Mouse (Mus musculus) liver, embryonic 16.5 days (tissue): ENCODE data around the gene Vdr. TPM values are rescaled to one million over a fixed set of nuclear protein-coding genes. Genes with fewer than 3 reads are reported as not detected.

Experiments
- ATAC-seq: fragments of 200-750 bp; cut with Nextera tagmentation; 2 replicates; pipeline ENCODE4 v1.8.0; 2017; ENCODE audit warnings: low read depth, mild to moderate bottlenecking, moderate number of reproducible peaks, moderate library complexity
- H3K27ac ChIP-seq: fragments of 300-500 bp; sonication (generic); 2 replicates; pipeline ENCODE4 v1.5.1; 2014; ENCODE audit warnings: mild to moderate bottlenecking, low read length
- H3K27me3 ChIP-seq: fragments of 300-500 bp; sonication (generic); 2 replicates; pipeline ENCODE4 v1.6.1; 2014; ENCODE audit warnings: low read depth, low read length, mixed read lengths; ENCODE audit not compliant: control insufficient read depth, insufficient read depth
- H3K36me3 ChIP-seq: fragments of 300-500 bp; sonication (generic); 2 replicates; pipeline ENCODE4 v1.6.1; 2014; ENCODE audit warnings: mild to moderate bottlenecking; ENCODE audit not compliant: control insufficient read depth, insufficient read depth
- H3K4me1 ChIP-seq: fragments of 300-500 bp; sonication (generic); 2 replicates; pipeline ENCODE4 v1.6.1; 2014; ENCODE audit warnings: low read depth, low read length, mixed read lengths; ENCODE audit not compliant: control insufficient read depth
- H3K4me2 ChIP-seq: fragments of 300-500 bp; sonication (generic); 2 replicates; pipeline ENCODE4 v1.6.1; 2014; ENCODE audit warnings: low read depth, low read length, mixed read lengths
- H3K4me3 ChIP-seq: fragments of 300-500 bp; sonication (generic); 2 replicates; pipeline ENCODE4 v1.5.1; 2014; ENCODE audit warnings: low read depth, mild to moderate bottlenecking, low read length
- H3K9ac ChIP-seq: fragments of 300-500 bp; sonication (generic); 2 replicates; pipeline ENCODE4 v1.6.1; 2014; ENCODE audit warnings: low read depth, low read length
- H3K9me3 ChIP-seq: fragments of 300-500 bp; sonication (generic); replicated peaks from 2 replicates; pipeline ENCODE4 v1.6.1; 2016; ENCODE audit warnings: low read length; ENCODE audit not compliant: control insufficient read depth
- WGBS: fragments of 180-500 bp; shearing (Covaris S2); extraction: QIAGEN DNeasy Blood & Tissue Kit; methylation state at CpG from one replicate; pipeline ENCODE4 v1.1.7; 2014; ENCODE audit not compliant: insufficient replicate concordance; 5-methylcytosine and 5-hydroxymethylcytosine counted together
- polyA plus RNA-seq: library from polyadenylated mRNA; unstranded; fragments of >200 nt; fragmentation: Nextera tagmentation; extraction: Ambion mirVana; gene quantifications from 2 replicates; pipeline ENCODE4 v1.2.1, GENCODE M21; 2015

The Vdr gene
- polyA plus RNA-seq, 1 experiment from 2014 or later, result 0.13 TPM

- 56% methylated on average over 17 of the region's 17 CpGs for WGBS
- Histone ChIP-seq H3K27me3 (peaks cover 12% of the 10 kb centered on the region), H3K27ac (no peak overlapping the region), H3K4me1 (peaks cover 25% of the 10 kb centered on the region), H3K9me3 (no peaks in the 10 kb centered on the region), H3K4me3 (no peak overlapping the region), H3K9ac (no peak overlapping the region), H3K4me2 (no peak overlapping the region), H3K36me3 (no peaks in the 10 kb centered on the region)
- no peak for ATAC-seq
These were observed 74.1 kb downstream of the Vdr start for GRCm38 (mm10) chr15:97836153-97836893.

- Histone ChIP-seq H3K9me3 (no peaks in the 10 kb centered on the region), H3K4me1 (peaks cover 35% of the 10 kb centered on the region), H3K36me3 (no peaks in the 10 kb centered on the region), H3K4me3 (no peak overlapping the region), H3K27me3 (peaks cover 24% of the 10 kb centered on the region), H3K9ac (no peak overlapping the region), H3K4me2 (no peak overlapping the region), H3K27ac (no peak overlapping the region)
- no peak for ATAC-seq
- WGBS, result 33% methylated on average over 9 of the region's 9 CpGs
These were observed 77.5 kb downstream of the Vdr start for GRCm38 (mm10) chr15:97832764-97833479.

GRCm38 (mm10) chr15:97831987-97832640, 78.3 kb downstream of the Vdr start:
- no peak for ATAC-seq
- Histone ChIP-seq H3K4me1 (peaks cover 34% of the 10 kb centered on the region), H3K9ac (peak overlapping the region; percentile 71; the same call in 1 of the 2 replicates)

GRCm38 (mm10) chr15:97831242-97831986, 79.0 kb downstream of the Vdr start:
- WGBS, result under 1% methylated on average over 62 of the region's 84 CpGs
- Histone ChIP-seq H3K4me1 (peaks cover 40% of the 10 kb centered on the region), H3K27ac (peak overlapping the region; percentile 74)

More at GRCm38 (mm10) chr15:97831987-97832640, 78.3 kb downstream of the Vdr start:
- H3K27me3 ChIP-seq, result peaks cover 24% of the 10 kb centered on the region
- no peaks in the 10 kb centered on the region for H3K9me3 ChIP-seq
- H3K27ac ChIP-seq, result no peak overlapping the region
- H3K4me3 ChIP-seq, result peak overlapping the region; percentile 72
- H3K36me3 ChIP-seq, result no peaks in the 10 kb centered on the region
- 23% methylated on average over 10 of the region's 10 CpGs for WGBS
- peak overlapping the region; percentile 90 for H3K4me2 ChIP-seq

GRCm38 (mm10) chr15:97830788-97831241, 79.6 kb downstream of the Vdr start:
- H3K36me3 ChIP-seq, result no peaks in the 10 kb centered on the region
- peaks cover 46% of the 10 kb centered on the region for H3K4me1 ChIP-seq
- H3K9me3 ChIP-seq, result no peaks in the 10 kb centered on the region
- H3K27ac ChIP-seq, result peak overlapping the region; percentile 74
- 0% methylated on average over 39 of the region's 39 CpGs for WGBS
- ATAC-seq, result peak; percentile 28
- peak overlapping the region; percentile 71 for H3K9ac ChIP-seq
- peak overlapping the region; percentile 90 for H3K4me2 ChIP-seq
- H3K27me3 ChIP-seq, result peaks cover 24% of the 10 kb centered on the region
- peak overlapping the region; percentile 72 for H3K4me3 ChIP-seq

More at GRCm38 (mm10) chr15:97831242-97831986, 79.0 kb downstream of the Vdr start:
- Histone ChIP-seq H3K4me2 (peak overlapping the region; percentile 90), H3K27me3 (peaks cover 24% of the 10 kb centered on the region), H3K9ac (peak overlapping the region; percentile 71), H3K9me3 (no peaks in the 10 kb centered on the region), H3K36me3 (no peaks in the 10 kb centered on the region), H3K4me3 (peak overlapping the region; percentile 72)
- ATAC-seq, result peak; percentile 79

DNA sequence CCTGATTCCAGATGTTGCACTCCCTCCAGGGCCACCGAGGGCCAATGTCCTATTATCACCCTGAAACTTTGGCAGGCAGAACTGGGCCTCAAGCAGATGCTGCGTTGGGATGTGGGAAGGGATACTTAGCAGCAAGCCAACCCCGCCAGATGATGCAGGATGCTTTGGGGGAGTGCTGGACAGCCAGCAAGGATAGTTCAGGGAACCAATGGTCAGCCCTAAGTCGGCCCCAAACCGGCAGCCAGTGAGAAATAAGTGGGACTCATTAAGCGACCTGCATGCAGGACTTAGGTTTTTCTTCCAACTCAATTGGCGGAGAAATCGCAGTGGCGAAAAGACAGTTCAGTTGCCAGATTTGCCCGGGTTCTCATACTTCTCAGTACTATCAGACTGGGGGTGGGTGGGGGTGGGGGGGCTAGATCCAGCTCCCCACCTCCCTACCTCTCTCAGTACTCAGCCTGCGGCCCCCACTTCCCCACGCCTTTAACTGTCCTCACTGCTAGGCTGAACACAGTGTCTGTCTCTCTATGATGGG, 80.1 kb downstream of the Vdr start:
- peak overlapping the region; percentile 71 for H3K9ac ChIP-seq
- peak overlapping the region; percentile 72 for H3K4me3 ChIP-seq
- peak overlapping the region; percentile 74 for H3K27ac ChIP-seq
- H3K27me3 ChIP-seq, result peaks cover 24% of the 10 kb centered on the region
- H3K4me1 ChIP-seq, result peaks cover 50% of the 10 kb centered on the region
- ATAC-seq, result no peak
- WGBS, result 11% methylated on average over 12 of the region's 12 CpGs
- H3K4me2 ChIP-seq, result peak overlapping the region; percentile 90
- no peaks in the 10 kb centered on the region for H3K36me3 ChIP-seq
- no peaks in the 10 kb centered on the region for H3K9me3 ChIP-seq

DNA sequence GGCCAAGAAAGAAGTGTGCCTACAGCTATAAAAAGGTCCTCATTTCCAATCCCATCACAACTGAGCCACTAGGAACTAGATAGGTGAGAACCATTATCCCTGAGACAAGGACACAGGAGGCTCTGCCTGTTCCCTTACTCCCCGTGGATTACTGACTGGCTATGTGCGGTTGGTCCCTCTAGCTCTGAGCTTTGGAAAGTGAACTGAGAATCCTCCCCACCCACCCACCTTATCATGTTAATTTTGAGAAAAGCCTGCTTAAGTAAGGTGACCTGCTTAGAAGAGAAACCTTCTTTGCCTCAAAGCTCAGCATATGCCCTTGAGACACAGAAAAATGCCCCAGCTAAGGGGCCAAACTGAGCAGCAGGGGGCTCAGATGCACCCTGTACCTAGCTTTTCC, 81.0 kb downstream of the Vdr start:
- Histone ChIP-seq H3K9ac (no peak overlapping the region), H3K27me3 (peaks cover 24% of the 10 kb centered on the region), H3K9me3 (no peaks in the 10 kb centered on the region), H3K4me2 (peak overlapping the region; percentile 90; the same call in 1 of the 2 replicates), H3K27ac (no peak overlapping the region), H3K4me3 (peak overlapping the region; percentile 72; the same call in 1 of the 2 replicates), H3K4me1 (peaks cover 59% of the 10 kb centered on the region), H3K36me3 (no peaks in the 10 kb centered on the region)
- 13% methylated on average over 2 of the region's 2 CpGs for WGBS
- no peak for ATAC-seq

GRCm38 (mm10) chr15:97828901-97829338, 81.5 kb downstream of the Vdr start:
- Histone ChIP-seq H3K27me3 (peaks cover 24% of the 10 kb centered on the region), H3K9me3 (no peaks in the 10 kb centered on the region), H3K4me3 (no peak overlapping the region), H3K36me3 (no peaks in the 10 kb centered on the region), H3K4me2 (0 out of 2 replicates have a peak overlapping the region, but pooled peaks have one; percentile 90), H3K4me1 (peaks cover 64% of the 10 kb centered on the region), H3K27ac (peak overlapping the region; percentile 31), H3K9ac (no peak overlapping the region)
- WGBS, result 25% methylated on average over 5 of the region's 5 CpGs
- ATAC-seq, result no peak
